Mouse (Mus musculus): ENCODE data around the gene Olfr1255. TPM values are rescaled to one million over a fixed set of nuclear protein-coding genes. Genes with fewer than 3 reads are reported as not detected.
A peak's percentile ranks its signal among the peaks of the same experiment; 100 is the strongest.

Olfr1255 gene
- not detected for total RNA-seq (2021)
- long read RNA-seq, experiment 1: 0 reads
- long read RNA-seq, experiment 2: 0 reads

- Histone ChIP-seq H3K4me3 (no peak within 1 kb of the TSS), H3K27ac (no peak within 1 kb of the TSS)
- DNase-seq (ENCODE audit: low spot score in 2 of 2): no peak
- TF ChIP-seq CTCF (conservative IDR thresholded peaks at IDR 0.05): no peak
Observed at GRCm38 (mm10) chr2:89811751-89812150, at the start of gene Olfr1255. Olfr1255 (plus strand) TSS chr2:89812051.

- no peak for TF ChIP-seq CTCF (conservative IDR thresholded peaks at IDR 0.05)
- no peak for DNase-seq (ENCODE audit: low spot score in 2 of 2)
- Histone ChIP-seq H3K27ac (no peak within 1 kb of the TSS), H3K4me3 (no peak within 1 kb of the TSS)
Observed at GRCm38 (mm10) chr2:89793519-89793918, 18.3 kb upstream of the Olfr1255 start, which contains the start of gene Olfr1254. Olfr1254 (minus strand) TSS chr2:89793619.

GRCm38 (mm10) chr2:89799583-89799982 is 12.3 kb upstream of the Olfr1255 start:
- H3K27ac ChIP-seq: no peak overlapping the region
- no peak overlapping the region for H3K4me3 ChIP-seq
- no peak for DNase-seq (ENCODE audit: low spot score in 2 of 2)
- peak; percentile 64 for TF ChIP-seq CTCF (conservative IDR thresholded peaks at IDR 0.05)

- no peak for DNase-seq (ENCODE audit: low spot score in 2 of 2)
- H3K4me3 ChIP-seq: no peak overlapping the region
- H3K27ac ChIP-seq: no peak overlapping the region
- TF ChIP-seq CTCF (conservative IDR thresholded peaks at IDR 0.05): no peak
Observed at GRCm38 (mm10) chr2:89810751-89811150, 1.1 kb upstream of the Olfr1255 start.

GRCm38 (mm10) chr2:89820216-89820615 is 8.4 kb downstream of the Olfr1255 start:
- no peak for TF ChIP-seq CTCF (conservative IDR thresholded peaks at IDR 0.05)
- DNase-seq (ENCODE audit: low spot score in 2 of 2): no peak
- no peak overlapping the region for H3K27ac ChIP-seq
- H3K4me3 ChIP-seq: no peak overlapping the region

GRCm38 (mm10) chr2:89841455-89841854 is 29.6 kb downstream of the Olfr1255 start, which contains the start of gene Olfr1256:
Olfr1256 (minus strand) TSS chr2:89841555.
- no peak for TF ChIP-seq CTCF (conservative IDR thresholded peaks at IDR 0.05)
- H3K27ac ChIP-seq: no peak within 1 kb of the TSS
- no peak within 1 kb of the TSS for H3K4me3 ChIP-seq
- DNase-seq (ENCODE audit: low spot score in 2 of 2): no peak

GRCm38 (mm10) chr2:89848105-89848504 is 36.3 kb downstream of the Olfr1255 start, which contains the start of gene Olfr48:
Olfr48 (minus strand) TSS chr2:89848205.
- TF ChIP-seq CTCF (conservative IDR thresholded peaks at IDR 0.05): no peak
- DNase-seq (ENCODE audit: low spot score in 2 of 2): no peak
- H3K27ac ChIP-seq: no peak within 1 kb of the TSS
- H3K4me3 ChIP-seq: no peak within 1 kb of the TSS

- DNase-seq (ENCODE audit: low spot score in 2 of 2): no peak
- H3K27ac ChIP-seq: no peak overlapping the region
- TF ChIP-seq CTCF (conservative IDR thresholded peaks at IDR 0.05): no peak
- H3K4me3 ChIP-seq: no peak overlapping the region
Observed at GRCm38 (mm10) chr2:89849230-89849629, 37.4 kb downstream of the Olfr1255 start.

Other genes starting within 250 kb of the Olfr1255 start
- gene Olfr1245, start 233.6 kb upstream of the Olfr1255 start, total RNA-seq (2021): not detected
- gene Olfr1246, start 218.9 kb upstream of the Olfr1255 start, total RNA-seq (2021): not detected
- under 1 TPM; 0.10 TPM for gene Olfr1247, start 197.9 kb upstream of the Olfr1255 start, total RNA-seq (2021)
- not detected for gene Olfr1248, start 193.8 kb upstream of the Olfr1255 start, total RNA-seq (2021)
- not detected for gene Olfr1249, start 177.1 kb upstream of the Olfr1255 start, total RNA-seq (2021)
- not detected for gene Olfr1250, start 150.6 kb upstream of the Olfr1255 start, total RNA-seq (2021)
- gene Olfr1251, start 140.1 kb upstream of the Olfr1255 start, total RNA-seq (2021): not detected
- gene Olfr1252, start 87.0 kb upstream of the Olfr1255 start, total RNA-seq (2021): not detected
- not detected for gene Olfr1253, start 55.0 kb upstream of the Olfr1255 start, total RNA-seq (2021)
- gene Olfr1254, start 18.4 kb upstream of the Olfr1255 start, total RNA-seq (2021): not detected
- not detected for gene Olfr1256, start 29.5 kb downstream of the Olfr1255 start, total RNA-seq (2021)
- gene Olfr48, start 36.2 kb downstream of the Olfr1255 start, total RNA-seq (2021): not detected
- not detected for gene Olfr1257, start 66.4 kb downstream of the Olfr1255 start, total RNA-seq (2021)
- gene Olfr1258, start 115.3 kb downstream of the Olfr1255 start, total RNA-seq (2021): not detected
- gene Olfr1259, start 136.6 kb downstream of the Olfr1255 start, total RNA-seq (2021): not detected
- not detected for gene Olfr1260, start 162.3 kb downstream of the Olfr1255 start, total RNA-seq (2021)
- gene Olfr1261, start 179.2 kb downstream of the Olfr1255 start, total RNA-seq (2021): not detected
- gene Olfr1262, start 188.1 kb downstream of the Olfr1255 start, total RNA-seq (2021): not detected
- not detected for gene Olfr1263, start 200.1 kb downstream of the Olfr1255 start, total RNA-seq (2021)
- gene Olfr1264, start 213.5 kb downstream of the Olfr1255 start, total RNA-seq (2021): not detected
- gene Olfr1265, start 223.3 kb downstream of the Olfr1255 start, total RNA-seq (2021): not detected